Mouse (Mus musculus) MEL (cell line): Measurements from ENCODE around the gene Spsb2. TPM values are rescaled to one million over a fixed set of nuclear protein-coding genes. Genes with fewer than 3 reads are reported as not detected.
"Not testable (repeated sequence)": the region's sequence is repeated elsewhere in the genome, so short reads cannot be mapped to it uniquely, and the experiment has no call there.

Source experiments
- DNase-seq: peaks from one replicate; pipeline ENCODE4 v3.0.0; 2011; ENCODE audit warnings: low read depth, low spot score
- H3K27ac ChIP-seq: 2 replicates; pipeline ENCODE4 v1.5.1; 2012; ENCODE audit warnings: low read depth, mild to moderate bottlenecking, control low read depth, low read length, moderate library complexity; ENCODE audit not compliant: control insufficient read depth
- H3K27me3 ChIP-seq, 2 experiments: fragments of 150-350 bp in 1 of 2; sonication (generic) in 1 of 2; 2 replicates each; pipeline ENCODE4 v1.6.1; 2012; ENCODE audit warnings: low read length in 2 of 2, mild to moderate bottlenecking in 2 of 2, improper control_type of control experiment in 1 of 2, moderate library complexity in 1 of 2; ENCODE audit not compliant: insufficient read depth in 2 of 2, control insufficient read depth in 1 of 2
- H3K36me3 ChIP-seq, 2 experiments: 2 replicates each; pipeline ENCODE4 v1.6.1; 2012 to 2014; ENCODE audit warnings: low read length in 2 of 2, improper control_type of control experiment in 1 of 2, inconsistent platforms in 1 of 2, mild to moderate bottlenecking in 1 of 2; ENCODE audit not compliant: insufficient read depth in 2 of 2, control insufficient read depth in 1 of 2
- H3K4me1 ChIP-seq, 2 experiments: fragments of 150-350 bp in 1 of 2; sonication (generic) in 1 of 2; 2 replicates each; pipeline ENCODE4 v1.6.1; 2012; ENCODE audit warnings: low read length in 2 of 2, improper control_type of control experiment in 1 of 2, mild to moderate bottlenecking in 1 of 2; ENCODE audit not compliant: insufficient read depth in 2 of 2, control insufficient read depth in 1 of 2
- H3K4me3 ChIP-seq, 2 experiments: fragments of 150-350 bp in 1 of 2; sonication (generic) in 1 of 2; 2 replicates each; pipeline ENCODE4 v1.5.1; 2012; ENCODE audit warnings: low read depth in 2 of 2, low read length in 2 of 2, mild to moderate bottlenecking in 2 of 2, moderate library complexity in 2 of 2, control low read depth in 1 of 2, improper control_type of control experiment in 1 of 2; ENCODE audit not compliant: control insufficient read depth in 1 of 2, insufficient read depth in 1 of 2
- H3K79me2 ChIP-seq: 2 replicates; pipeline ENCODE4 v1.6.1; 2012; ENCODE audit warnings: mild to moderate bottlenecking, low read length, moderate library complexity; ENCODE audit not compliant: control insufficient read depth, poor library complexity, insufficient read depth
- H3K9ac ChIP-seq: 2 replicates; pipeline ENCODE4 v1.6.1; 2012; ENCODE audit warnings: low read depth, mild to moderate bottlenecking, control low read depth, low read length, moderate library complexity; ENCODE audit not compliant: control insufficient read depth, poor library complexity, severe bottlenecking
- H3K9me3 ChIP-seq: fragments of 150-350 bp; sonication (generic); replicated peaks from 2 replicates; pipeline ENCODE4 v1.6.1; 2012; ENCODE audit warnings: mild to moderate bottlenecking, low read length, improper control_type of control experiment, moderate library complexity; ENCODE audit not compliant: insufficient read depth
- BHLHE40 ChIP-seq: IDR thresholded peaks from 2 replicates; pipeline ENCODE4 v1.6.1; 2012; ENCODE audit warnings: low read depth, mild to moderate bottlenecking, inconsistent platforms, low read length, improper control_type of control experiment, borderline replicate concordance
- CHD2 ChIP-seq: IDR thresholded peaks from 2 replicates; pipeline ENCODE4 v1.6.1; 2011; ENCODE audit warnings: low read length, improper control_type of control experiment
- GABPA ChIP-seq: IDR thresholded peaks from 2 replicates; pipeline ENCODE4 v1.6.1; 2012; ENCODE audit warnings: low read depth, mild to moderate bottlenecking, inconsistent platforms, low read length, improper control_type of control experiment, moderate library complexity
- HCFC1 ChIP-seq: IDR thresholded peaks from 2 replicates; pipeline ENCODE4 v1.6.1; 2012; ENCODE audit warnings: low read depth, mild to moderate bottlenecking, inconsistent platforms, low read length, improper control_type of control experiment, moderate library complexity
- KAT2A ChIP-seq: conservative IDR thresholded peaks from 2 replicates; pipeline ENCODE4 v1.6.1; 2012; ENCODE audit warnings: low read depth, low read length, improper control_type of control experiment, inconsistent platforms
- MAFK ChIP-seq: IDR thresholded peaks from 2 replicates; pipeline ENCODE4 v1.6.1; 2011; ENCODE audit warnings: low read depth, mild to moderate bottlenecking, low read length, improper control_type of control experiment, borderline replicate concordance
- MAX ChIP-seq: IDR thresholded peaks from 2 replicates; pipeline ENCODE4 v1.6.1; 2011; ENCODE audit warnings: low read length, improper control_type of control experiment
- MEF2A ChIP-seq: IDR thresholded peaks from 2 replicates; pipeline ENCODE4 v1.6.1; 2014; ENCODE audit warnings: low read depth, mild to moderate bottlenecking, inconsistent platforms, low read length, improper control_type of control experiment; ENCODE audit not compliant: poor library complexity, insufficient replicate concordance, severe bottlenecking; ENCODE audit errors: extremely low read depth
- MYC ChIP-seq: IDR thresholded peaks from 2 replicates; pipeline ENCODE4 v1.6.1; 2011; ENCODE audit warnings: low read depth, mild to moderate bottlenecking, low read length, improper control_type of control experiment, moderate library complexity
- NRF1 ChIP-seq: IDR thresholded peaks from 2 replicates; pipeline ENCODE4 v1.6.1; 2014; ENCODE audit warnings: low read depth, mild to moderate bottlenecking, inconsistent platforms, low read length, improper control_type of control experiment, moderate library complexity; ENCODE audit not compliant: poor library complexity, insufficient read depth, severe bottlenecking
- POLR2A ChIP-seq, 2 experiments: IDR thresholded peaks; 2 replicates each; pipeline ENCODE4 v1.6.1; 2011 to 2012; ENCODE audit warnings: low read length in 2 of 2, mild to moderate bottlenecking in 2 of 2, control low read depth in 1 of 2, improper control_type of control experiment in 1 of 2, low read depth in 1 of 2, moderate library complexity in 1 of 2; ENCODE audit not compliant: control insufficient read depth in 1 of 2, insufficient read depth in 1 of 2, poor library complexity in 1 of 2
- POLR2AphosphoS2 ChIP-seq: IDR thresholded peaks from 2 replicates; pipeline ENCODE4 v1.6.1; 2011; ENCODE audit warnings: low read length, improper control_type of control experiment
- POLR2AphosphoS5 ChIP-seq: IDR thresholded peaks from 2 replicates; pipeline ENCODE4 v1.6.1; 2012; ENCODE audit warnings: low read depth, borderline replicate concordance, mild to moderate bottlenecking, inconsistent platforms, low read length, moderate library complexity, mixed read lengths
- TBP ChIP-seq: IDR thresholded peaks from 2 replicates; pipeline ENCODE4 v1.8.0; 2011; ENCODE audit warnings: low read depth, low read length, improper control_type of control experiment
- TCF12 ChIP-seq: IDR thresholded peaks from 2 replicates; pipeline ENCODE4 v1.6.1; 2014; ENCODE audit warnings: low read depth, mild to moderate bottlenecking, inconsistent platforms, low read length, improper control_type of control experiment, moderate library complexity
- USF1 ChIP-seq: IDR thresholded peaks from 2 replicates; pipeline ENCODE4 v1.6.1; 2014; ENCODE audit warnings: low read depth, mild to moderate bottlenecking, inconsistent platforms, low read length, improper control_type of control experiment, moderate library complexity
- ZKSCAN1 ChIP-seq: IDR thresholded peaks from 2 replicates; pipeline ENCODE4 v1.6.1; 2012; ENCODE audit warnings: low read depth, mild to moderate bottlenecking, inconsistent platforms, low read length, improper control_type of control experiment, moderate library complexity
- ZMIZ1 ChIP-seq: IDR thresholded peaks from 2 replicates; pipeline ENCODE4 v1.6.1; 2012; ENCODE audit warnings: low read depth, mild to moderate bottlenecking, inconsistent platforms, low read length, improper control_type of control experiment, moderate library complexity
- polyA plus RNA-seq, 2 experiments: library from polyadenylated mRNA; stranded (reverse) in 1 of 2; unstranded in 1 of 2; fragments of >175 nt in 1 of 2; fragments of >200 nt in 1 of 2; gene quantifications; 2 replicates each; pipeline versions ENCODE4 v1.2.1 to v1.2.4; 2012; ENCODE audit warnings: low replicate concordance in 2 of 2, low read depth in 1 of 2; ENCODE audit not compliant: insufficient read length in 2 of 2, insufficient read depth in 1 of 2, missing spikeins in 1 of 2
- total RNA-seq: library from RNA; depleted of rRNA; stranded (reverse); fragments of 300-350 nt; gene quantifications from 2 replicates; pipeline ENCODE4 v1.2.3, GENCODE M21; 2012

Gene Spsb2
- total and polyA plus RNA-seq, 3 experiments, result 7.3 to 7.7 TPM; not detected in 1

- no peak; the same call in 1 of the 2 replicates for TF ChIP-seq ZKSCAN1
- no peak for TF ChIP-seq MEF2A
- peak; percentile 39; the same call in 1 of the 2 replicates for TF ChIP-seq HCFC1
- no peak for TF ChIP-seq KAT2A
- no peak for TF ChIP-seq CHD2
- 0 out of 2 replicates have a peak, but pooled peaks have one; percentile 15 for TF ChIP-seq ZMIZ1
- TF ChIP-seq TCF12, result no peak
- no peak for TF ChIP-seq MAFK
- TF ChIP-seq USF1, result no peak
- no peak for TF ChIP-seq POLR2AphosphoS5
- TF ChIP-seq GABPA, result no peak
- 0 out of 2 replicates have a peak, but pooled peaks have one; percentile 29 for TF ChIP-seq MAX
- TF ChIP-seq BHLHE40, result peak; percentile 35; the same call in 1 of the 2 replicates
- TF ChIP-seq MYC, result no peak
- no peak for TF ChIP-seq NRF1
- no peak for TF ChIP-seq TBP
Observed at GRCm38 (mm10) chr6:124809052-124809774, 752 bp downstream of the Spsb2 start (continued).

- Histone ChIP-seq H3K27ac (peak overlapping the region; percentile 13; the same call in 1 of the 2 replicates), H3K36me3 (peaks cover 4 to 16% of the 10 kb centered on the region in 2 experiments), H3K9ac (peak overlapping the region; percentile 81), H3K4me3 (peak overlapping the region; percentile 78 to 95), H3K4me1 (peaks cover 0 to 36% of the 10 kb centered on the region in 2 experiments; a peak in 3 of 4 replicates), H3K79me2 (peaks cover 19% of the 10 kb centered on the region), H3K27me3 (no peaks in the 10 kb centered on the region), H3K9me3 (no peaks in the 10 kb centered on the region)
- no peak for TF ChIP-seq MYC
- TF ChIP-seq POLR2A (IDR thresholded peaks at IDR 0.05; ENCODE audit: control insufficient read depth in 1 of 2, insufficient read depth in 1 of 2, low read depth in 1 of 2, low read length in 2 of 2, poor library complexity in 1 of 2), result peak; percentile 22 to 45; a peak in 2 of 4 replicates
- TF ChIP-seq POLR2AphosphoS2, result peak; percentile 34; the same call in 1 of the 2 replicates
- TF ChIP-seq TBP, result no peak
- peak; percentile 69 for DNase-seq
Observed at GRCm38 (mm10) chr6:124809775-124810538, 1.5 kb downstream of the Spsb2 start.

- not testable (repeated sequence) for H3K9ac ChIP-seq, H3K4me3 ChIP-seq, H3K27ac ChIP-seq, H3K27me3 ChIP-seq, H3K9me3 ChIP-seq
- peaks cover 4 to 16% of the 10 kb centered on the region in 2 experiments for H3K36me3 ChIP-seq
- peaks cover 19% of the 10 kb centered on the region for H3K79me2 ChIP-seq
- peaks cover 0 to 34% of the 10 kb centered on the region in 2 experiments; a peak in 3 of 4 replicates for H3K4me1 ChIP-seq
- peak; percentile 21 for DNase-seq
Observed at GRCm38 (mm10) chr6:124810566-124811402, 2.3 kb downstream of the Spsb2 start.
